Mouse (Mus musculus): ENCODE data around the gene Gm10272. TPM values are rescaled to one million over a fixed set of nuclear protein-coding genes. Genes with fewer than 3 reads are reported as not detected.

Gm10272 gene
- total and polyA plus RNA-seq, 3 experiments: not detected

GRCm38 (mm10) chr10:77671519-77671918 lies 34.9 kb upstream of the Gm10272 start:
- Histone ChIP-seq H3K27ac (ENCODE audit: control insufficient read depth, low read depth, low read length) (peak overlapping the region; percentile 60), H3K9me3 (replicated peaks; ENCODE audit: insufficient read depth, low read length) (no peaks in the 10 kb centered on the region), H3K79me2 (ENCODE audit: control insufficient read depth, insufficient read depth, low read length, poor library complexity) (no peaks in the 10 kb centered on the region), H3K36me3 (ENCODE audit: control insufficient read depth in 1 of 2, insufficient read depth in 2 of 2, low read length in 2 of 2) (peaks cover 0 to 11% of the 10 kb centered on the region in 2 experiments; a peak in 2 of 4 replicates), H3K4me3 (ENCODE audit: control insufficient read depth in 1 of 2, insufficient read depth in 1 of 2, low read depth in 2 of 2, low read length in 2 of 2) (no peak overlapping the region), H3K4me1 (ENCODE audit: control insufficient read depth in 1 of 2, insufficient read depth in 2 of 2, low read length in 2 of 2) (peaks cover 0 to 11% of the 10 kb centered on the region in 2 experiments; a peak in 2 of 4 replicates), H3K27me3 (ENCODE audit: control insufficient read depth in 1 of 2, insufficient read depth in 2 of 2, low read length in 2 of 2) (no peaks in the 10 kb centered on the region), H3K9ac (ENCODE audit: control insufficient read depth, low read depth, low read length, poor library complexity, severe bottlenecking) (no peak overlapping the region)
- DNase-seq (ENCODE audit: low read depth, low spot score): peak; percentile 85
- 0 out of 2 replicates have a peak, but pooled peaks have one; percentile 12 for TF ChIP-seq TBP (IDR thresholded peaks at IDR 0.05; ENCODE audit: low read depth, low read length)
- no peak for TF ChIP-seq MXI1 (IDR thresholded peaks at IDR 0.05; ENCODE audit: low read depth, low read length)
- TF ChIP-seq GABPA (IDR thresholded peaks at IDR 0.05; ENCODE audit: low read depth, low read length): no peak
- TF ChIP-seq ETS1 (IDR thresholded peaks at IDR 0.05; ENCODE audit: low read depth, low read length): peak; percentile 89
- TF ChIP-seq GATA1 (IDR thresholded peaks at IDR 0.05; ENCODE audit: low read depth, low read length): peak; percentile 97
- no peak for TF ChIP-seq CTCF (IDR thresholded peaks at IDR 0.05 in 2 of 3, conservative IDR thresholded peaks at IDR 0.05 in 1 of 3; ENCODE audit: control insufficient read depth in 1 of 3, insufficient read depth in 1 of 3, low read depth in 2 of 3, low read length in 3 of 3, poor library complexity in 1 of 3, severe bottlenecking in 1 of 3)
- TF ChIP-seq MAX (IDR thresholded peaks at IDR 0.05; ENCODE audit: low read length): no peak
- no peak for TF ChIP-seq MEF2A (IDR thresholded peaks at IDR 0.05; ENCODE audit: extremely low read depth, insufficient replicate concordance, low read depth, low read length, poor library complexity, severe bottlenecking)
- no peak for TF ChIP-seq KAT2A (conservative IDR thresholded peaks at IDR 0.05; ENCODE audit: low read depth, low read length)
- TF ChIP-seq MYC (IDR thresholded peaks at IDR 0.05; ENCODE audit: low read depth, low read length): peak; percentile 34; the same call in 1 of the 2 replicates
- TF ChIP-seq NELFE (IDR thresholded peaks at IDR 0.05; ENCODE audit: low read depth, low read length): no peak
- TF ChIP-seq POLR2A (IDR thresholded peaks at IDR 0.05; ENCODE audit: control insufficient read depth in 1 of 2, insufficient read depth in 1 of 2, low read depth in 1 of 2, low read length in 2 of 2, poor library complexity in 1 of 2): no peak
- no peak for TF ChIP-seq MYB (IDR thresholded peaks at IDR 0.05; ENCODE audit: low read depth, low read length)
- no peak for TF ChIP-seq USF1 (IDR thresholded peaks at IDR 0.05; ENCODE audit: low read depth, low read length)
- no peak for TF ChIP-seq SMC3 (IDR thresholded peaks at IDR 0.05; ENCODE audit: low read depth, low read length)
- TF ChIP-seq CHD2 (IDR thresholded peaks at IDR 0.05; ENCODE audit: low read length): no peak
- TF ChIP-seq TAL1 (IDR thresholded peaks at IDR 0.05; ENCODE audit: low read length): peak; percentile 54
- TF ChIP-seq RCOR1 (IDR thresholded peaks at IDR 0.05; ENCODE audit: low read depth, low read length): peak; percentile 76
- peak; percentile 73 for TF ChIP-seq ELF1 (IDR thresholded peaks at IDR 0.05; ENCODE audit: low read depth, low read length)
- peak; percentile 33; the same call in 1 of the 2 replicates for TF ChIP-seq HCFC1 (IDR thresholded peaks at IDR 0.05; ENCODE audit: low read depth, low read length)
- no peak for TF ChIP-seq CHD1 (IDR thresholded peaks at IDR 0.05; ENCODE audit: low read depth, low read length)
- TF ChIP-seq POLR2AphosphoS2 (IDR thresholded peaks at IDR 0.05; ENCODE audit: low read length): no peak
- no peak for TF ChIP-seq RAD21 (IDR thresholded peaks at IDR 0.05; ENCODE audit: low read depth, low read length)
- TF ChIP-seq TCF12 (IDR thresholded peaks at IDR 0.05; ENCODE audit: low read depth, low read length): peak; percentile 72
- no peak for TF ChIP-seq USF2 (IDR thresholded peaks at IDR 0.05; ENCODE audit: borderline replicate concordance in 1 of 2, insufficient read depth in 1 of 2, low read depth in 1 of 2, low read length in 2 of 2)
- no peak for TF ChIP-seq JUND (IDR thresholded peaks at IDR 0.05; ENCODE audit: low read depth, low read length)
- no peak for TF ChIP-seq ZMIZ1 (IDR thresholded peaks at IDR 0.05; ENCODE audit: low read depth, low read length)
- no peak for TF ChIP-seq NRF1 (IDR thresholded peaks at IDR 0.05; ENCODE audit: insufficient read depth, low read depth, low read length, poor library complexity, severe bottlenecking)
- TF ChIP-seq ZKSCAN1 (IDR thresholded peaks at IDR 0.05; ENCODE audit: low read depth, low read length): no peak
- no peak for TF ChIP-seq BHLHE40 (IDR thresholded peaks at IDR 0.05; ENCODE audit: borderline replicate concordance, low read depth, low read length)
- no peak for TF ChIP-seq ZNF384 (IDR thresholded peaks at IDR 0.05; ENCODE audit: low read depth, low read length)
- TF ChIP-seq MAZ (IDR thresholded peaks at IDR 0.05; ENCODE audit: low read depth, low read length): no peak
- no peak for TF ChIP-seq UBTF (IDR thresholded peaks at IDR 0.05; ENCODE audit: borderline replicate concordance, insufficient read depth, low read depth, low read length)
- TF ChIP-seq SIN3A (IDR thresholded peaks at IDR 0.05; ENCODE audit: low read length): peak; percentile 91
- peak; percentile 83 to 86 for TF ChIP-seq EP300 (IDR thresholded peaks at IDR 0.05; ENCODE audit: low read depth in 1 of 2, low read length in 2 of 2)
- TF ChIP-seq MAFK (IDR thresholded peaks at IDR 0.05; ENCODE audit: borderline replicate concordance, low read depth, low read length): no peak
- no peak for TF ChIP-seq ZC3H11A (IDR thresholded peaks at IDR 0.05; ENCODE audit: low read depth, low read length)
- no peak for TF ChIP-seq E2F4 (IDR thresholded peaks at IDR 0.05; ENCODE audit: borderline replicate concordance, low read depth, low read length)
